Mouse (Mus musculus): Measurements from ENCODE around the gene Kdelr3.

- TF ChIP-seq CTCF (IDR thresholded peaks at IDR 0.05; ENCODE audit: low read depth) = no peak
- no peak for TF ChIP-seq EP300 (optimal IDR thresholded peaks at IDR 0.05)
Observed at GRCm38 (mm10) chr15:79502891-79503341, 13.3 kb upstream of the Kdelr3 start.
